Mouse (Mus musculus) intestine, postnatal 0 days (tissue): ENCODE data around the gene Tcte2. TPM values are rescaled to one million over a fixed set of nuclear protein-coding genes. Genes with fewer than 3 reads are reported as not detected.

Source experiments
- ATAC-seq: fragments of 200-750 bp; cut with Nextera tagmentation; 2 replicates; pipeline ENCODE4 v1.8.0; 2017; ENCODE audit warnings: mild to moderate bottlenecking, moderate TSS enrichment, moderate library complexity
- H3K27ac ChIP-seq: fragments of 300-500 bp; sonication (generic); 2 replicates; pipeline ENCODE4 v1.5.1; 2014; ENCODE audit warnings: mild to moderate bottlenecking, low read depth, low read length, moderate library complexity
- H3K27me3 ChIP-seq: fragments of 300-500 bp; sonication (generic); replicated peaks from 2 replicates; pipeline ENCODE4 v1.6.1; 2014; ENCODE audit warnings: low read length, mixed read lengths; ENCODE audit not compliant: control insufficient read depth, insufficient read depth
- H3K36me3 ChIP-seq: fragments of 300-500 bp; sonication (generic); 2 replicates; pipeline ENCODE4 v1.6.1; 2014; ENCODE audit warnings: mild to moderate bottlenecking, moderate library complexity; ENCODE audit not compliant: control insufficient read depth, insufficient read depth
- H3K4me1 ChIP-seq: fragments of 300-500 bp; sonication (generic); replicated peaks from 2 replicates; pipeline ENCODE4 v1.6.1; 2014; ENCODE audit warnings: antibody characterized with exemption, low read length, mixed read lengths; ENCODE audit not compliant: control insufficient read depth, insufficient read depth
- H3K4me2 ChIP-seq: fragments of 300-500 bp; sonication (generic); replicated peaks from 2 replicates; pipeline ENCODE4 v1.6.1; 2014; ENCODE audit warnings: low read depth, mild to moderate bottlenecking, moderate library complexity
- H3K4me3 ChIP-seq: fragments of 300-500 bp; sonication (generic); 2 replicates; pipeline ENCODE4 v1.5.1; 2014; ENCODE audit warnings: low read depth, low read length
- H3K9ac ChIP-seq: fragments of 300-500 bp; sonication (generic); 2 replicates; pipeline ENCODE4 v1.6.1; 2014; ENCODE audit warnings: mild to moderate bottlenecking, low read depth, low read length
- H3K9me3 ChIP-seq: fragments of 300-500 bp; sonication (generic); 2 replicates; pipeline ENCODE4 v1.6.1; 2016; ENCODE audit warnings: mixed run types; ENCODE audit not compliant: control insufficient read depth
- CTCF ChIP-seq: sonication (generic); IDR thresholded peaks from 2 replicates; pipeline ENCODE4 v1.5.1; 2016; ENCODE audit warnings: low read depth, mild to moderate bottlenecking, control low read depth, antibody characterized with exemption, moderate library complexity
- WGBS: fragments of 180-500 bp; shearing (Covaris S2); extraction: QIAGEN DNeasy Blood & Tissue Kit; methylation state at CpG from one replicate; pipeline ENCODE4 v1.1.7; 2014; 5-methylcytosine and 5-hydroxymethylcytosine counted together
- polyA plus RNA-seq: library from polyadenylated mRNA; unstranded; fragments of >200 nt; fragmentation: Nextera tagmentation; extraction: Ambion mirVana; gene quantifications from 2 replicates; pipeline ENCODE4 v1.2.1, GENCODE M21; 2015

Gene Tcte2
- polyA plus RNA-seq, 1 experiment from 2014 or later = 1.4 TPM

DNA sequence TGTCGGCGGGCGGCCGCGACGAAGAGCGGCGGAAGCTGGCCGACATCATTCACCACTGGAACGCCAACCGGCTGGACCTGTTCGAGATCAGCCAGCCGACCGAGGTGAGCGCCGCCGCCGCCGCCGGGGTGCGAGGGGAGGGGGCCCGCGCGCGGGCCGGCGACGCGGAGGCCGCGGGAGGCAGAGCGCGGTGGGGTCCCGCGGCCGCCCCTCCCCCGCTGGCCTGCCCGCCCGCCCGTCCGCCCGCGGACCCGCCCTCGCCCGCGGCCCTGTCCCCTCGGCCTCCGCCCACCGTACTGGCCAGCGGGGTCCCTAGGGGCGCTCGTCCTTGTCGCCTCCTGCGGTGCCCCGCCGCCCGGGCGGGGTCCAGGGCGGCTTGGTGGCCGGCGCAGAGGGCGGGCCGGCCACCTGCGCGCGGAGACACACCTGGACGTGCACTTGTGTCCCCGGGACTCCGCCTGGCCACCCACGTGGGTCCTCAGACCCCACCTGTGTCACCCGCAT, 898 bp downstream of the Tcte2 start:
- peak overlapping the region; percentile 97 for H3K4me2 ChIP-seq
- peak overlapping the region; percentile 90 for H3K4me3 ChIP-seq
- ATAC-seq = peak; percentile 30
- H3K27ac ChIP-seq = peak overlapping the region; percentile 94
- 1% methylated on average over 12 of the region's 72 CpGs for WGBS
- H3K9ac ChIP-seq = peak overlapping the region; percentile 90
- no peaks in the 10 kb centered on the region for H3K9me3 ChIP-seq
- TF ChIP-seq CTCF = no peak
- H3K4me1 ChIP-seq = no peaks in the 10 kb centered on the region
- no peaks in the 10 kb centered on the region for H3K27me3 ChIP-seq
- no peaks in the 10 kb centered on the region for H3K36me3 ChIP-seq

DNA sequence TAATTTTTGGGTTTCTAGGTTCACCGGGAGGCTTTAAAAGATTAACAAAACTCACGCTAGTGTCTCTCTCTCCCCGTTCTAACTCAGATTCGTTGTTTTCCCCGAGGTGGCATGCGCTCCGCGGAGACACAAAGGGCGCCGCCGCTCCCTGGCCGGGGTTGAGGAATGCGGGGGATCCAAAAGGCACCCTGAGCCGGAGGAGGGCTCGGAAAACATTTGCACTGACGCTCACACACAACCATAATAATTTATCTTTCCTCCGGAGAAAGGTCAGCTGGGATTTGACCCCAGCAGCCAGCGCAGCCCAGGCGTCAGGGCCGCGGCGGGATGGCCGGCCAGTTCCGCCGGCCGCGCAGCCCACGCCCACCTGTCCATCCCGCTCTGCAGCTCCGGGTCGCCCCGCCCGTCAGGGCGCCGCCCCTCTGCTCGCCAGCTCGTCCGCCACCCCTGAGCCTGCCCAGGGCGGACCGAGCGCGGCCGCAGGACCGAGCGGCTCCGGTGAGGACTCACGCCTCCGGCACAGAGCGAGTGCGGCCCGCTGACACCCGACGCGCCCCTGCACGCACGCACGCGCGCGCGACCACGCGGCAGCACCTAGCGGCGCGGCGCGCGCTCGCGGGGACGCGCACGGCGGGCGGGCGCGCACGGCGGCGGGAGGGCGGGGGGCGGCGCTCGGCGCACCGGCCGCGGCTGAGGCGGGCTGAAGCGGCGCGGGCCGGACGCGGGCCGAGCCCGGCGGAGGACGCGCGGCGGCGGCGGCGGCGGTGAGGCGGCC, 1.6 kb downstream of the Tcte2 start, which contains the start of gene Afdn:
Gene Afdn (plus strand): TSS at position 687 of the 775 bp plus-strand sequence.
- H3K9me3 ChIP-seq = no peaks in the 10 kb centered on the region

DNA sequence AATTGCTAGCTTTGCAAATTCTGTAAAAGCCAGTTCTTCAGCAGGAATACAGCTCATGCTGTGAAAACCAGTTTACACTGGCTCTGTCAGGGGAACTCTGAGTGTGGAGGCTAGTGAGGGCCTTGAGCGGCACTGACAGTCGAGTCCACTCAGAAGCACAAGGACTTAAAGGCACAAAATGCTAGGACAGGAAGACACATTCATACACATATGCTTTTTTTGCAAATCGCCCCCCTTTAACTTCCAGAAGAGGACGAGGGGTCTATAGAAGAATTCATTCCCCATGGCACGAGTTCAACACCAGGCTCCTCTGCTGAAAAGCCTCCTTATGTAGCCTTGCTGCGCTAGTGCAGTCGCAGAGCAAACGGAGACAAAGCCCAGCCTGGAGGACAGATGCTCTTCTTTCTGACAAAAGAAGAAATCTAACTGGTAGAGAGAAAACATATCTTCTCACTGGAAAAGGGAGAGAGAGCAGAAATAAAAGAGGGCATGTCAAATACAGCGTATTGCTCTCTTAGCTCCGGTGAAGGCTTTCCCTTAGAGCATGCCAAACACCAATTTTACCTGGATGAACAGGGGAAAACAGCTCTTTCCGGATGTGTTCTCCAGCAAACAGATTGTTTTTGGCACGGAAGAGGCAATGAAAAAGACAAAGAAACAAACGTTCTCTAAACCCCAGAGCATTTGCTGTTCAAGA, 2.3 kb downstream of the Tcte2 start:
- Histone ChIP-seq H3K9me3 (no peaks in the 10 kb centered on the region), H3K4me2 (peak overlapping the region; percentile 97), H3K36me3 (no peaks in the 10 kb centered on the region), H3K9ac (peak overlapping the region; percentile 90), H3K27me3 (no peaks in the 10 kb centered on the region), H3K4me1 (no peaks in the 10 kb centered on the region), H3K4me3 (peak overlapping the region; percentile 90), H3K27ac (peak overlapping the region; percentile 94)
- ATAC-seq = no peak
- no peak for TF ChIP-seq CTCF
- WGBS = 23% methylated on average over 13 of the region's 13 CpGs

More for the DNA sequence above, 1.6 kb downstream of the Tcte2 start, which contains the start of gene Afdn:
- under 1% methylated on average over 90 of the region's 108 CpGs for WGBS
- no peaks in the 10 kb centered on the region for H3K27me3 ChIP-seq
- H3K9ac ChIP-seq = peak within 1 kb of the TSS; percentile 90
- no peaks in the 10 kb centered on the region for H3K36me3 ChIP-seq
- TF ChIP-seq CTCF = no peak
- no peaks in the 10 kb centered on the region for H3K4me1 ChIP-seq
- H3K27ac ChIP-seq = peak within 1 kb of the TSS; percentile 94
- peak; percentile 95 for ATAC-seq
- peak within 1 kb of the TSS; percentile 97 for H3K4me2 ChIP-seq
- H3K4me3 ChIP-seq = peak within 1 kb of the TSS; percentile 90

DNA sequence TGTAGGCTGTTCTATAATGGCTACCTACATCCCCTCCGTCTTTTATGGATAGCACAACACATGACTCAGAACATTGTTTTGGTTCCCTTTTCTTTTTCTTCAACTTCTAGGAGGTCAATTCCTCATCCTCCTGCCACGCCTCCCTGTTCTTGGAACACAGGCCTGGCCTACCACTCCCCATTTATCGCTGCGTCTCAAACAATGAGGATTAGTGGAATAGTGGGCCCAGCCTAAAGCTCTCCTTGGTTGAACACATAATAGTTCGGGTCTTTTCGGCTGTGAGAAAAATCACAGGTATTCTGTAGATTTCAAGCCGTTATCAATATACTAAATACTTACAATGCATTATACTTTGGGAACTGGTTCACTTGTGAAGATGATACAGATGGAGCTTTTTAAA, 3.0 kb downstream of the Tcte2 start:
- H3K4me2 ChIP-seq = no peak overlapping the region
- ATAC-seq = no peak
- WGBS = 62% methylated on average over 7 of the region's 7 CpGs
- no peaks in the 10 kb centered on the region for H3K36me3 ChIP-seq
- no peaks in the 10 kb centered on the region for H3K4me1 ChIP-seq
- no peak overlapping the region for H3K4me3 ChIP-seq
- no peaks in the 10 kb centered on the region for H3K9me3 ChIP-seq
- H3K9ac ChIP-seq = no peak overlapping the region
- no peak for TF ChIP-seq CTCF
- no peak overlapping the region for H3K27ac ChIP-seq
- no peaks in the 10 kb centered on the region for H3K27me3 ChIP-seq

GRCm38 (mm10) chr17:13754940-13755339, 6.7 kb downstream of the Tcte2 start:
- Histone ChIP-seq H3K9me3 (no peaks in the 10 kb centered on the region), H3K27me3 (no peaks in the 10 kb centered on the region), H3K4me3 (no peak overlapping the region), H3K27ac (no peak overlapping the region), H3K4me2 (no peak overlapping the region), H3K4me1 (no peaks in the 10 kb centered on the region), H3K36me3 (no peaks in the 10 kb centered on the region), H3K9ac (no peak overlapping the region)
- WGBS = 73% methylated on average over 6 of the region's 6 CpGs
- no peak for ATAC-seq
- TF ChIP-seq CTCF = no peak

DNA sequence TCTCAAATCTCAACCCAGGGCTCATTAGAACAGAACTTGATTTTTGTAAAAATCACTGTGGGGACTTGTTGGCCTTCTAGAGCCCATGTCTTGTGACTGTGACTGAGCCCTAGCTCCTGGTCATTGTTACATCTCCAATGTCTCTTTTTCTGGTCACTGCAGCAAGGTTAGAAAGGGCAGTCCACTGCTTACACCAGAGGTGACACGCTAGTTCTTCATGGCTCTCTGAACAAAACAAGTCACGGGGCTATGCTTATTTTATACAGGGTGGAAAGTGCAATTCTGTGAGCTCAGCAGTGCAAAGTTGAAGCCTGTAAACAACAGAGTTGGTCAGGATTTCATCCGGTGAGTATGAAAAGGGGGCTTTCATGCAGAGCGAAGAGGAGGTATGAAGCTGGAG, 7.7 kb downstream of the Tcte2 start:
- no peak for TF ChIP-seq CTCF
- H3K4me1 ChIP-seq = no peaks in the 10 kb centered on the region
- no peaks in the 10 kb centered on the region for H3K9me3 ChIP-seq
- H3K36me3 ChIP-seq = no peaks in the 10 kb centered on the region
- H3K4me2 ChIP-seq = no peak overlapping the region
- H3K4me3 ChIP-seq = no peak overlapping the region
- H3K27me3 ChIP-seq = no peaks in the 10 kb centered on the region
- H3K9ac ChIP-seq = no peak overlapping the region
- WGBS = 71% methylated on average over 4 of the region's 4 CpGs
- ATAC-seq = no peak
- H3K27ac ChIP-seq = no peak overlapping the region
